Mouse (Mus musculus) layer of hippocampus, adult 9-10 months (tissue): ENCODE results near the gene Grhl3.
A peak's percentile ranks its signal among the peaks of the same experiment; 100 is the strongest.

ENCODE experiments used
- DNase-seq: peaks from one replicate; pipeline ENCODE4 v3.0.0; 2022; ENCODE audit warnings: low spot score

Gene Grhl3

DNA sequence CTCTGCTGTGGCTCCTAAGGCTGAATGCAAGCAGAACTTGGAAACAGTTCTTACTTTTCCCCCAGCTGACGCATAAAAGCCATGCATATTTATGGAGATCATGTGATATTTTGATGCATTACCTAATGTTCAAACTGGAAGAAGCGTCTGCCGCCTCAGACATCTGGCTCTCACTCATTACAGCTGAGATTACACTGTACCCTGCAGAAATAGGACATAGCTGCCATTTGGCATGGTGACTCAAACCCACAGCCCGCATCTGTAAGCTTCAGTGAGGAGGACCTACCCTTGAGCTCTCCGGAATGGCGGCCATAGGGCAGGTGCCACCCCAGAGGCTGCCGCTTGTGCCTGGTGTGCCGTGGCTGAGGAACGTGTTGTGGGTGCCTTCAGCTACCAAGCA lies 42.2 kb downstream of the Grhl3 start:
- peak; percentile 47 for DNase-seq

DNA sequence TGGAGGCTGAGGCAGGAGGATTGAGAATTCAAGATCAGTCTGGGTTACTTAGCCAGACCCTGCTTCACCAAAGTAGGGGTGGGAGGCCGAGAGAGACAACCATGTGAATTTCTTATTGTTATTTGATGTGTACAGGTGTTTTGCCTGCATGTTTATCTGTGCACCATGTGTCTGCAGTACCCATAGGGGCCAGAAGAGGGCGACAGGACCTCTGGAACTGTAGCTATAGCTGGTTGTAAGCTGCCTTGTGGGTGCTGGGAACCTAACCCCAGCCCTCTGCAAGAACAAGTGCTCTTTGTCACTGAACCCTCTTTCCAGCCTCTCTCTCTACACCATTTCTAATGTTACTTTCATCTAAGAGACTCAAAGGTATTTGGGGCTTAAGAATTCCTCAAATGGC lies 43.2 kb downstream of the Grhl3 start:
- no peak for DNase-seq

DNA sequence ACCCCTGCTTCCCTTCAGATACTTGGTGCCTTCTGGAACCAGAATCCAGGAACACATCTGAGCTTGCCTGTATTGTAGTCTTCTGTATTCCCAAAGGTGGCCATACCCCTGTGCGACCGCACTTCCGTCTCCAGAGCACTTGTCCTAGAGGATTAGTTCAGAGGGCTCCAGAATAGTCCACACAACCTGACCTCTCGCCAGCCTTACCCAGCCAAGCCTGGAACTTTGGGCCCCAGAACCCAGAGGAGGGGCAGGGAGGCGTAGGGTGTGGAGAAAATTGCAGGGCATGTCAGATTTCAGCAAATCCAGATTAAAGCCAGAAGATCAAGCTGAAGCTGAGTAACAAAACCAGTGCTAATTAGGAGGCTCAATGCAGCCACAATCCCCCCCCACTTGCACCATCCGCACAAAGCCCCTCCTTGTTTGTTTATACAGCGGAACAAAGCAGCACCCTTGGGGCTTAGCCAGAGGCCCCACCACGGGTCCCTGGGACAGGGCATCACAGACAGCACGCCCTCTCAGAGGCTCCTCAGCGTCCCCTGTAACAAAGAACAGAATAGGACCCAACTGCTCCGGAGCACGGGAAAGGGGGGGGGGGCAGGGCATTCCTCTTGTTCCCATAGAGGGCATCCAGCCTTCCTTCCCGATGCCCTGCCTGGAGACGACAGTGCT lies 47.3 kb downstream of the Grhl3 start:
- DNase-seq, result no peak

DNA sequence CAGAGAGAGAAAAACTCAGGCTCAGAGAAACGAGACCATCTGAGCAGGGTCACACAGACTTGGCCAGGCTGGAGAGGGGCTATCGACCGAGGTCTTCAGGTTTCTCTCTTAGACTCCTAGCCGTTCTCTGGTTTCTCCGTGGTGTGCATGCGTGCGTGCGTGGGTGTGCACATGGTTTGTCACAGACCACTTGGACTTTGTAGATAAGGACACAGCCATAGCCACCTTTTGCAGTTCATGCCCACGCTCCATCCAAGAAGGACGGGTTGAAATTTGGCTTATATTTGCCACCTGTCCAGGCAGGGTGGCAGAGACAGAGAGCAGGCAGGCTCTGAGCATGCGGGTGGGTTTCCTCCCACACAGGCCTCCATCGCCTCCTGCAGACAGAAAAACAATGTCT lies 48.4 kb downstream of the Grhl3 start:
- DNase-seq, result no peak

DNA sequence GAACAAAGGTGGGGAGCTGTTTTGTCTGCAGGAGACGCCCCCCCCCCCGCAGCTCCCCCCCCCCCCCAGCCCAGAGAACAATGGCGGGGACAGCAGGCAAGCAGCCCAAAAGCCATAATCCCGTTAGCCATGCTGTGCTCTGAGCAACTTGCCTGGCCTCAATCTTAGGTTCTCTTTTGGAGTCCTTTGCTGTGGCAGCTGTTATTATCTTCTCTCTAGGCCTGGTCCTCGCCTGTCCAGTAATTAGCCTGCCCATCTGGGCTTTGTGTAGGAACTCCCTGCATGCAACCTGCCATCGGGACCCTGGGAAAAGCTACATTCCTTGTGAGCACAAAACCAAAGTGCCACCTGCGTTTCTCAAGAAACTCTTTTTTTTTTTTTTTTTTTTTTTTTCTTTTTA lies 49.5 kb downstream of the Grhl3 start:
- no peak for DNase-seq

DNA sequence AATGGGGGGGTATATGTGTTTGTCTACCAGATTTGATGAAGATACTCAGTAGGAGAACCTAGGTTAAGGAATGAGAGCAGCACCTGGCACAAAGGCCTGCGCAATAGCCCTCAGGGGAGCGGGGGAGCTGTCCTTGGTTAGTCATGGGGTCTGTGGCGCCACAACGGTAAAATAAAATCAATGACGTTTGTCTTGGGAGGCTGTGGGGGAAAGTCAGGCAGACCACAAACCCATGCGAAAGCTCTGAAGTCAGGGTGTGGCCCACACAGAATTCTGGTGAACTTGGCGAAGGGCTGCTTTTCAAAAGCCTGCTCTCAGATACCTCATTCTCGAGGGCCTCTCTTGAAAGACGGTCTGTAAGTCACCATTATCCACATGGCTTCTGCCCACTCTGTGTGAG lies 53.0 kb downstream of the Grhl3 start:
- no peak for DNase-seq

DNA sequence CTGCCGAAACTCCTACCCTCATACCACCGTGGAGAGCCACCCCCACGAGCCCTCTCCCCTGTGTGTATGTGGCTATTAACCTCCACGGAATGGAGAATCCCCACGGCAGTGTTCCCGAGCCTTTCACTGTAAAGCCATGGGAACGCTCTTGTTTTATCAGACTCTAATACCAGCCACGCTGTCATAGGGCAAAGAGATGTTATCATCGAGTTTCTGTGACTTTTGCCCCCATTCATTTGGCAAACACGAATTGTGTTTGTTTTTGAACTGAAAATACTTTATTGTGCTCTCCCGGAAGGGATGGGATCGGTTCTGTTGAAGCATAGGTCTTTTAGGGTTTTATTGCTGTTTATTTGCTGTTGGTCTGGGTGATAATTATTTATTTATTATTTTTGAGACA lies 55.3 kb downstream of the Grhl3 start:
- no peak for DNase-seq

DNA sequence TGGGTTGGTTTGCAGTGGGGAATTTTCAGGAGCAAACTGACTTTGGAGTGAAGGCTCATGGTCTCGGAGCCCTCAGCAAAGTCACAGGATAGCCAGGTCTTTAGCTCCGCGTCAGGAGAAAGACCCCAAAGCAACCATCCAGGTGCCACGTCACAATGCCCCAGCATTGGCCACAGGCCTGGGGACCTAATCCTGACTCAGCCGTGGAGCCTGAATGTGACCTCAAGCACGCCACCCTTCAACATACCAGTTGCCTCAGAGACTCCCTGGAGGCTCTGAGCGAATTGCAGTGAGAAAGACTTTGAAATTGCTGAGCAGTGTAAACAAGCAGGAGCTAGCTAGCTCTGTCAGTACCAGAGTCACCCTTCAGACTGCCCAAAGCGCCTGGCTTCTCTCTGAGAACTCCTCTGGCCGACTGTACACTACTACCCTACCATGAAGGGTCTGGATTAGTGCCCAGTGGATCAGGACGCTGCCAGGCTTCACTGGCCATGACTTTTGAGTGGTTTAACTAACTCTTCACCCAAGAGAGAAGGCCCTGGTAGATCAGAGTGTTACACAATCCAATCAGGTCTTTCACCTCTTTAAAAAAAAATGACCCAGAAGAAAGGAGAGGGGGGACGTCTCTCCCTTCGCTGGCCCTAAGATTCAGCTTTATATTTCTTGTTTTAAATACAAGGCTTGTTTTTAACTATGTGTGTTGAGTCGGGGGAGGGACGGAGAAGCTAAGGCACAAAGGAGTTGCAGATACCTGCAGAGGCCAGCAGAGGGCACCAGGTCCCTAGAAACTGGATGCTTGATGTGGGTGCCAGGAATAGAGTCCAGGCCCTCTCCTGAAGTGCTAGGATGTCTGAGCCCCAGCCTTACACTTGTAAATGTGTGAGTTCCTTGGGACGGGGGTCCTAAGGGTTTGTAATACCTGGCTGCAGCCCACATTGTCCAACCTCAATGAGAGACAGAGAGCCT lies 56.8 kb downstream of the Grhl3 start:
- DNase-seq, result no peak

DNA sequence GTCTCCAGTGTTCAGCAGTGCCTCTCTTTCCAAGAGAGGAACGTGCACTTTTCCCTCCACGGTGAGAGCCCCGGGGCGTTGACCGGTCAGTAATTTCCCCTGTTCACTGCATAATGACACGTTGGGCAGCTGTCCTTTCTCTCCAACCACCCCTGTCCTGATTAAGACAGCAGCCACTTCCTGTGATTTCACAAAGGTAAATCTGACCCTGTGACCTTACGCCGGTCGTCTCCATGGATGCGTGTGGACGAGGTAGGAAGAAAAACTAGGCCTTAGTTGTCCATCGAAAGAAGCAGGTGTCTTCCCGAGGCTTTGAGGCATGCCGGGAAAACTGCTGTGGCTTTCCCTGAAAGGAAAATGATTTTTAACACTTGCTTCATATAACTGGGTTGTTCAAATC lies 58.5 kb downstream of the Grhl3 start:
- DNase-seq, result no peak

DNA sequence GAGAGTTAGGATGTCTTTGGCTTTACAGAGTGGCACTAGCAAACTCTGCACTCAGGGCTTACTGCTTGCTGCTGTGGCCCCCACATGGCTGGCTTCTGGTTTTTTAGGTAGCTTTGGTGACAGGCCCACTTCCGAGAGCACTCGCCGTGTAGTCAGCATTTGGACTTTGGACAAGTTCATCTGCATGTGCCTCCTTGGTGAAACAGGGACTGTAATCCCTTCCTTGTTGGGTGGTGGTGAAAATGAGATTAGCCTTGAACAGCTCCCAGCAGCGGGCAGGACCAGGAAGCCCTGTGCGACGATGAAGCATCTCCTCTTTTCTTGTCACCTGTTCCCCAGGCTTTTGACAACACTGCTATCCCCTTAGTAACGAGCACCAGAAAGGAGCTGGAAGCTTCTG lies 59.6 kb downstream of the Grhl3 start:
- DNase-seq, result no peak

DNA sequence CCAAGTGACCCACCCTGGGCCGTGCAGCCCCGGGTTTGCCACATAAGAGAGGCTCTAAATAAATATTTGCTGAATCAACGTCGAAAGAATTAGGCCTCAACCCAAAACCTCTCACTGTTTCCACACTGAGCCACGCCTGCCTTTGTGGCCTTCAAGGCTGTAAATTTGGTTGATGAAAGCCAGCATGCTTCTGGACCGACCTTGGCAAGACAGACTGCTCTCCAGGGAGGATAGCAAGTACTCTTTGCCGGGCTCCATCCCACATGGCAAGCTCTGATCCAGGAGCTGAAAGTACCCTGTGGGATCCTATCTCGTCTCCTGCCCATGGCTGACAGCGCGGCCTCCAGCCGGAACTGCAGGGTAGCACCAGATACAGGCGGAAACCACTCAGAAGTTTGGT lies 63.9 kb downstream of the Grhl3 start:
- DNase-seq, result no peak

DNA sequence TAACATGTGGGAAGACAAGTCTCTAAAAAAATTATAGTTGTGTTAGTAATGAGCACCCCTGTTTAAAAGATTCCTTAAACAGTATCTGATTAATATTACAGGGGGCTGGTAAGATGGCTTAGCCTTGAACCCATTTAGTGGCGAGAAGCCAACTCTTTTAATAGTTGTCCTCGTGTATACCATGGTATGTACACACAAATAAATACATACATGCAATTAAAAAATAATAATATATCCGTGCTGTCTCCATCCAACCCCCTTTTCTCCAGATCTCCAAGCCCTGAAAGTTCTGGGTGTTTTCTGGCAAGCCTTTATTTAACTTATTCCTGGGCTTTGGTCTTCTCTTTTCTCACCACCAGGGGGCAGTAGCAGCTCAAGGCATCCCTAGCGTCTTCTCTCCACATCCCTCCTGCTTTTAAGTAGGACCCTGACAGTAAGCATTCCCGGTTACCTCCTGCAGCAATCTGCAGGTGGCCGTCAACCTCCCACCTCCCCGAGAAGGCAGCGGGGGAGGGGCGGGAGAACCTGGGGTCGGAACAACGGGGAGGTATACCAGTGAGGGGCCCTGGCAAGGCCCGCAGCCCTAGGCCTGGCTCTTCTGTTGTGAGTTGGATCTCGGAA lies 64.9 kb downstream of the Grhl3 start:
- peak; percentile 68 for DNase-seq

DNA sequence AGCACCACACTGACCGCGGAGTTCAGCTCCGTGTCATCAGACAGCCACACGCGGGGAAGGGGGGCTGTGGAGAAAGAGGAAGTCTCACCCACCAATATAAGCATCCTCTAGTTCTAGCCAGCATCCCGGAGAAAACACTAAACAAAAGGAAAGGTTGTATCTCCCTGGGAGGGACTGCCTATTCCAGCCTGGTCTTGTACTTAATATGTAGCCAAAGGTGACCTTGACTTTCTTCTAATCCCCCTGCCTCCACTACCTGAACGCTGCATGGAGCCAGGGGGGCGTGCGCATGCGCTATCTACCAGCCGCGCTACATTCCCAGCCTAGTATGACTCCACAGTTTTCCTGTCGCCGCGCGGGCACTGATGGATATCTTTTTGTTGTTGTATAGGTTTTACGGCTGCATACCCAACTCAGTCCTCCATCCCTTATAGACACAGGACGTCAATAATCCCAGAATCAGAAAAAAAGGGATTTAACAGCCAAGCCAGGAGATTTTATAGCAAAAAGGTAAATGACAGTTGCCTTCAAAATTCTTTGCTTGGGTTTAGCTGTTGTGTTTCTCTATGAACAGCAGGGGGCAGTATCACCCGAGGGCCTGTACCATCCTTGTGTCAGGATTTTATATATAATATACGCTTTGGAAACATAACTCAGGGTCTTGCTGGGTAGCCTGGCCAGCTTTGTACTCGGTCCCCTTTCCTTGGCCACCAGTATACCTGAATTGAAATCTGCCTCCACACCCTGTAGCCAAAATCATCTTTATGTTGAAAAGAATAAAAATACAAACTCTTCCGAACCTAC lies 65.7 kb downstream of the Grhl3 start:
- DNase-seq, result no peak

DNA sequence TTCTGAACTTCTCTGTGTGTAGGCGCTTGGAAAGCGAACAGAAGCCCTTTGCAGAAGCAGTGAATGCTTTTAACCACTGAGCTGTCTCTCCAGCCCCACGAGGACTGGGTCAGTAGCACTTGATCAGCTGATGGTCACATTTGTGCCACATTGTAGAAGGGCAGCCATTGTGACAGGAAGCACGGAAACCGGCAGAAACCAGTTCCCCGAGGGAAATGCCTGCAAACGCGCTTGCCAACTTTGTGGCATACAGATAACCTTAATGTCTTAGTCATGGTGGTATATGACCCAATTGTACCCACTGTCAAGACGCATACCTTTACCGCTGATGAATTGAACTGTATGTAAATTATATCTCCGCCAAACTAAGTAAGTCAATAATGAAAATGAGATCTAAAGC lies 67.6 kb downstream of the Grhl3 start:
- DNase-seq, result no peak

DNA sequence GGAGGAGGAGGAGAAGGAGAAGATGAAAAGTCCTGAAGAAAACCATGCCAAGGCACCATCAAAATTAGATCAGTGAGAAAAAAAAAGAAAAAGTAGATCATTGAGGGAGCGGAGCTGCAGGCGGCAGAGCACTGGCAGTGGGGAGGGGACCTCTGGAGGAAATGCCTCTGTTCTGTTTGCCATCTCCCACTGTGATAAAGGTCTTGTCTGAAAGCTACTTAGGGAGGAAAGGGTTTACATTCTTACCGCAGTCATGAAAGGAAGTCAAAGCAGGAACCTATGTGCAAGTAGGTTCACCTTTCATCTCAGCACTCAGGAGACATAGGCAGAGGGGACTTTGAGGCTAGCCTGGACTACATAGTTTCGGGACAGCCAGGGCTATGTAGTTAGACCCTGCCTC lies 71.8 kb downstream of the Grhl3 start:
- DNase-seq, result no peak

DNA sequence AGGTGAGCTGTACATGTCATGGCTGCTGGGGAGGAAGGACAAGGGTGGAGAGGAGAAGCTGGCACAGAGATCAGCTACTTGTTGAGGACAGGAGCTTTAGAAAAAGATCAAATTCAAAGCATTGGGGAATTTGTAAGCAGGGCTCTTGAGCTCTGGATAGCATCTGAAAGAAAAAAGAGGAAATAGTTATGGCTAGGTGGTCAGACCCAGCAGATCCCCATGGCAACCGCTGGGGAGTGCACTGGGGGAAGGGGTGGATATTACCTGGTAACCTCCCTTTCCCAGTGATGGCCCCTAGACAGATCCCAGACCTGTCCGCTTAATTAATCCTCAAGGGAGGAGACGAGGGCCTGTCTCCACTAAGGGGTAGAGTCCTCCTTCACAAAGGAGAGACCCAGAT lies 73.6 kb downstream of the Grhl3 start:
- DNase-seq, result no peak

DNA sequence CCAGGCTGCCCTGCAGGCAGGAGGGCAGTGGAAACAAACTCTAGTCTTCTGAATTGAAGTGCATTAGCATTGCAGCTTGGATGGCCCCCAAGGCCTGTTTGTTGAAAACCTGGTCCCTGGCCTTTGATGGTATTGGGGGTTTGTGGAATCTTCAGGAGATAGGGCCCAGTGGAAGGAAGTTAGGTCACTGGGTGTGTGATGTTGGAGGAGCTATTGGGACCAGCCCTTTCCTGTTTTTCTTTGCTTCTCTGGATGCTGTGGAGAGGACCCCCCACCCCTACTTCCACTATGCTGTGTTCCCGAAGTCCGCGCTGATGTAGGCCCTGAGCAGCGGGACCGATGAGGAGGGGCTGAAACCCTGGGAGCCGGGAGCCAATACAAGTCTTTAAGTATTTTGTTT lies 75.3 kb downstream of the Grhl3 start:
- no peak for DNase-seq

DNA sequence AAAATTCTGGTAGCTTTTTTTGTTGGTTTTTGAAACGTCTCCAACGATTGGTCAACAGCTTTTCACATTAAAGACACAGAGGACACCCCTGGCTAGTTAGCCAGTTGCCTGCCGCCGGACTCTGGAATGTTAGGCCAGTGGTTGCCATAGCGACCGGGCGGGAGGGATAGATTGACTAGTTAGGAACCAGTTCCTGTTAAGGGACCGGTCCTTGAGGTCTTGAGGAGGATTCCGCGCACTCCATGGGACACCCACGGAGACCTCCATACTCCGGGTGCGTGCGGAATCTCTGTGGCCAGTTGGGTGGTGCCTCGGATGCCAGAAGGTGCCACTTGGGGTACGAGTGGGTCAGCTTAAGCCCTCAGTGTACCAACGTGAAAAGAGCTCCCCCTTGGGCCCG lies 77.6 kb downstream of the Grhl3 start:
- no peak for DNase-seq

DNA sequence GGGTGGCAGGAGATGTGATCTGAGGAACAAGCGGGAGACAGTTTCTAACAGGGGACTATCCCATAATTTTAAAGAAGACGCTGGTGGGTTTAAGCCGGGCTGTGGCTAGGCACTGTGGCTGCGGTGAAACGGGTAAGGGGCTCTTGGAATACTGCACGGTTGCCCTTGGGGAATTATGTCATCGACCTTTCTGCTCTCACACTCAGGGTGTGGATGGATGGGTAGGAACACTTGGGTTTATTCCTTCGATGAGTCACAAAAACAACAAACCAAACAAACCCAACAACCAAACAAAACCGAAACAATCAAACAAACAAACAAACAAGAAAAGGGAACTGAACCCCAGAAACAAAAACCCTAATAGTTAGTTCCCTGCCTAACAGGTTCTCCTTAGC lies 78.0 kb downstream of the Grhl3 start:
- DNase-seq, result no peak

DNA sequence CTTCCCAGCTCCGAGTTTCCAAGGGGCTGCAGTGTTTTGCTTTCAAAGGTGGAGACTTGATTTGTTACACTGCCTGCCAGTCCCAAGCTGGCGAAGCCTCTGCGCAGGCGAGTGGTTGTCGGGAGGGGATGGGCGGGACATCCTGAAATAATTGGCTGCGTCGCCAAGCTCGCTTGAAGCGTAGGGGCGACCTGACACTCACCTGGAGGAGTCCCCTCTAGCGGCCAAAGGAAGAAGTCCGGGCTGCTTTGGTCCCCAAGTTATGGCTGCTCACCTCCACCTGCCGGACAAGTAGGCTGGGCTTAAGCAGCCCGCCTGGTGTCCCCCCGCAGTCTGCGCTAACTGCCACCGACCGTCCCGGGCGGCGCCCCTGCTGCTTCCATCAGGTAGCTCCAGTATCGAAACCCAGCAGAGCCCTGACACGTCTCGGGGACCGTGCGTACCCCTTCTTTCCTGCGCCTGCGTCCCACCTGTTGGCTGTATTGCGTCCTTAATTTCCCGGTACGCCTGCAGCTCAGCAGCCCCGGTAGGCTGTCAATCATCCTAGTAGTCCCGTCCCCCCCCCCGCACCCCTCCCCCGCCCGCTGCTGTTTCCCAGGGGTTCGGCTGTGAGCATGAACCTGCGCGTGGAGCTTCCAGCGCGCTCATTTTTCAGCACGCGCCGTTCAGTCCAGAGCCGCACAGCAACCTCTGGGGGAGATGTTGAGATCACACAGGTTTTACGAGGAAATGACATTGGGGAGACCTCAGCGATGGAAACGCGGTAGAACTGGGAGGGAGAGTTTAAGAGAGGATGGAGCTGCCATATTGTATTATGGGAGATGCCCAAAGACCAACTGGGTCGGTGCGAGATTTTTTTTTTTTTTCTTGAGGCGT lies 78.7 kb downstream of the Grhl3 start, which contains the start of the genes Stpg1 and Nipal3:
Stpg1 (plus strand) TSS at position 270 of the 876 bp plus-strand sequence.
Nipal3 (minus strand) TSS at position 518 of the 876 bp plus-strand sequence.
- peak; percentile 72 for DNase-seq
